ENCODE assay signal across 9 mouse cellular contexts in genomic region chr5:21189460-21189859, GRCm38 (mm10).
"Had no signal": no experiment of that assay in that cellular context is flagged by ENCODE, and none has a peak within 500 bp of the region (broad histone marks: within the 10 kb centered on the region; RNA-seq: fewer than 3 reads in every experiment).

No protein-coding gene starts in this region.

- ATAC-seq: intestine, embryonic 16.5 days; midbrain, embryonic 15.5 days had no signal

- H3K27me3 ChIP-seq: midbrain, embryonic 15.5 days had no signal

- H3K4me3 ChIP-seq: kidney, embryonic 15.5 days; left cerebral cortex, adult 2 months; limb, embryonic 15.5 days; midbrain, embryonic 15.5 days had no signal

- H3K36me3 ChIP-seq: limb, embryonic 15.5 days; midbrain, embryonic 15.5 days had no signal

- DNase-seq: kidney, adult 2 months; kidney, postnatal 14 days; lung, embryonic 14.5 days; right cerebral cortex, postnatal 14 days had no signal
